Mouse (Mus musculus) erythroblast, embryonic 14.5 days (primary cell): Measurements from ENCODE around the gene Ydjc.

Source experiments
- GATA1 ChIP-seq: IDR thresholded peaks from 2 replicates; pipeline ENCODE4 v1.6.1; 2012; ENCODE audit warnings: low read length, inconsistent platforms, mixed read lengths
- TAL1 ChIP-seq: IDR thresholded peaks from 3 replicates; pipeline ENCODE4 v1.6.1; 2012; ENCODE audit warnings: low read length, inconsistent platforms, mixed read lengths

DNA sequence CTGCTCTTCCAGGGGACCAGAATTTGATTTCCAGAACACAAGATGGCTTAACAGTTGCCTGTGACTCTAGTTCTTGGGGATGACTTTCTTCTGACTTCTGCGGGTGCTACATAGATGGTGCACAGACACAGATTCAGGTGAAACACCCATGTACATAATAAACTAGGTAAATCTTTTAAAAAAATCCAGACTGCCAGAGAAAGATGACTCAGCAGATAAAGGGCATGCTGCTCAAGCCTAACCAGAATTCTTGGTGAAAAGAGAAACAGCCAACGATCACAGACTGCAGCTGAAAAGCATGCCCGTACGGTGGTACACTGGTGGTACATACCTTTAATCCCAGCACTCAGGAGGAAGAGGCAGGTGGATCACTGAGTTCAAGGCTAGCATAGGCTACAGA is 49.4 kb downstream of the Ydjc start:
- TF ChIP-seq TAL1 (no peak), GATA1 (no peak)
